Mouse (Mus musculus) neural tube, embryonic 14.5 days (tissue): ENCODE data around the gene Appbp2. TPM values are rescaled to one million over a fixed set of nuclear protein-coding genes. Genes with fewer than 3 reads are reported as not detected.

ENCODE experiments used
- ATAC-seq: fragments of 200-750 bp; cut with Nextera tagmentation; 2 replicates; pipeline ENCODE4 v1.8.0; 2017; ENCODE audit warnings: low read depth, mild to moderate bottlenecking, moderate TSS enrichment, moderate library complexity
- H3K27ac ChIP-seq: fragments of 300-500 bp; sonication (generic); 2 replicates; pipeline ENCODE4 v1.5.1; 2014; ENCODE audit warnings: low read depth, mild to moderate bottlenecking, control low read depth, low read length, moderate library complexity, mixed read lengths
- H3K27me3 ChIP-seq: fragments of 300-500 bp; sonication (generic); 2 replicates; pipeline ENCODE4 v1.6.1; 2014; ENCODE audit warnings: low read length; ENCODE audit not compliant: control insufficient read depth, insufficient read depth
- H3K36me3 ChIP-seq: fragments of 300-500 bp; sonication (generic); 2 replicates; pipeline ENCODE4 v1.6.1; 2014; ENCODE audit warnings: low read length, mixed read lengths; ENCODE audit not compliant: control insufficient read depth, insufficient read depth
- H3K4me1 ChIP-seq: fragments of 300-500 bp; sonication (generic); 2 replicates; pipeline ENCODE4 v1.6.1; 2014; ENCODE audit warnings: low read length; ENCODE audit not compliant: control insufficient read depth, insufficient read depth
- H3K4me2 ChIP-seq: fragments of 300-500 bp; sonication (generic); 2 replicates; pipeline ENCODE4 v1.6.1; 2014; ENCODE audit warnings: mild to moderate bottlenecking, low read depth, low read length, control low read depth
- H3K4me3 ChIP-seq: fragments of 300-500 bp; sonication (generic); 2 replicates; pipeline ENCODE4 v1.5.1; 2014; ENCODE audit warnings: low read depth, low read length, control low read depth, mixed read lengths
- H3K9ac ChIP-seq: fragments of 300-500 bp; sonication (generic); replicated peaks from 2 replicates; pipeline ENCODE4 v1.6.1; 2014; ENCODE audit warnings: low read depth, mild to moderate bottlenecking, control low read depth, low read length, mixed read lengths
- H3K9me3 ChIP-seq: fragments of 300-500 bp; sonication (generic); 2 replicates; pipeline ENCODE4 v1.6.1; 2016; ENCODE audit warnings: low read length; ENCODE audit not compliant: control insufficient read depth
- WGBS: fragments of 180-500 bp; shearing (Covaris S2); extraction: QIAGEN DNeasy Blood & Tissue Kit; methylation state at CpG from one replicate; pipeline ENCODE4 v1.1.7; 2014; 5-methylcytosine and 5-hydroxymethylcytosine counted together
- polyA plus RNA-seq: library from polyadenylated mRNA; unstranded; fragments of >200 nt; fragmentation: Nextera tagmentation; extraction: Ambion mirVana; gene quantifications from 2 replicates; pipeline ENCODE4 v1.2.1, GENCODE M21; 2014

Gene Appbp2
- polyA plus RNA-seq, 1 experiment from 2014 or later, result 61.0 TPM

DNA sequence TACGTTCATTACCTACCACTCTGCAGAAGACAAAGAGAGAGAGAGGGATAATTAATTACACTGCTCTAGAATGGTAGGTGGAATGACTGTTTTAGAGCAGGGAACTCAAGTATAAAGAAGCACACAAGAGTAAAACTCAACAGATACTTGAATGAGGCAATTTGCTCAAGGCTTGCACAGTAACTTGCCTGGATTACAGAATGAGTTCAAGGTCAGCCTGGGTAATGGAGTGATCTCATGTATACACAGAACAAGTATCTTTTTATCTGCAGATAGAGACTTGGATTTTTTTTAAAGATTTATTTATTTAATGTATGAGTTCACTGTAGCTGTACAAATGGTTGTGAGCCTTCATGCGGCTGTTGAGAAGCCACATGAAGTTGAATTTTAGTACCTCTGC, 23.8 kb downstream of the Appbp2 start:
- Histone ChIP-seq H3K9me3 (no peaks in the 10 kb centered on the region), H3K27ac (no peak overlapping the region), H3K9ac (no peak overlapping the region), H3K4me1 (no peaks in the 10 kb centered on the region), H3K36me3 (peaks cover 52% of the 10 kb centered on the region), H3K4me2 (no peak overlapping the region), H3K27me3 (no peaks in the 10 kb centered on the region), H3K4me3 (no peak overlapping the region)
- WGBS, result 95% methylated on average over 2 of the region's 2 CpGs
- ATAC-seq, result no peak

DNA sequence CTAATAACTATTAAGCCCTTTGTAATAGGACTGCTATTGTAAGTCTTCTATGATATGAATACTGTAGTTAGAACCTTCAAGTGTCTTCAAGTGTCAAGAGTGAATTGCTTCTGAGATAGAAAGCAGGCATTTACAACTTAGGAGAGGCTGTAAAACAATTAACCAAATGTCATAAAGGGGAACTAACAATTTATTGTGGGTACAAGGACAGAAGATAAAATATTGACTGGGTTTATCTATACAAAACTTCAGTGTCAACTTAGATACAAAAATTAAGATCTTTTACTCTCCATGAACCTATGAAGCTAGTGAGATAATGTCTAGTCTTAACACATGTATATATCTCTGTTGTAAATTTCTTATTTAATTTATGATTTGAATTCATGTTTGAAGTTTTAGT, 28.7 kb downstream of the Appbp2 start:
- no peak overlapping the region for H3K27ac ChIP-seq
- no peaks in the 10 kb centered on the region for H3K4me1 ChIP-seq
- no peaks in the 10 kb centered on the region for H3K9me3 ChIP-seq
- no peak overlapping the region for H3K4me3 ChIP-seq
- peaks cover 35% of the 10 kb centered on the region for H3K36me3 ChIP-seq
- H3K4me2 ChIP-seq, result no peak overlapping the region
- ATAC-seq, result no peak
- no peaks in the 10 kb centered on the region for H3K27me3 ChIP-seq
- H3K9ac ChIP-seq, result no peak overlapping the region

DNA sequence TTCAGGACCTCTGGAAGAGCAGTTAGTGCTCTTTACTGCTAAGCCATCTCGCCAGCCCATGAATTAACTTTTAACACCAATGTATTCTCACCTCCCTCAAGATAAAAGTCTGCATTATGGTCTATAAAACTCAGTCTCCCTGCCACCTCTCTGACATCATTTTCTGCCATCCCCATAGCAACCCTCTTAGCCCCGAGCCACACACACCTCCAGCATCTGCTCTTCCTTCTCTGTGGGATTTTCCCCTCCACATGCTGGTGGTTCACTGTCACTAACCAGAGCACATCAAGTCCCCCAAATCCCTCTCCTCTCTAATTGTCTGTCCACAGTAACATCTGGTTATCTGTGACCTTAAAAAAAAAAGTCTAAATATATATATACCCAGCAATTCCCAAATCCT, 36.0 kb downstream of the Appbp2 start:
- Histone ChIP-seq H3K27me3 (no peaks in the 10 kb centered on the region), H3K9me3 (no peaks in the 10 kb centered on the region), H3K36me3 (peaks cover 54% of the 10 kb centered on the region), H3K4me1 (no peaks in the 10 kb centered on the region), H3K4me2 (no peak overlapping the region), H3K4me3 (no peak overlapping the region), H3K27ac (no peak overlapping the region), H3K9ac (no peak overlapping the region)
- ATAC-seq, result no peak
- 82% methylated on average over 2 of the region's 2 CpGs for WGBS

DNA sequence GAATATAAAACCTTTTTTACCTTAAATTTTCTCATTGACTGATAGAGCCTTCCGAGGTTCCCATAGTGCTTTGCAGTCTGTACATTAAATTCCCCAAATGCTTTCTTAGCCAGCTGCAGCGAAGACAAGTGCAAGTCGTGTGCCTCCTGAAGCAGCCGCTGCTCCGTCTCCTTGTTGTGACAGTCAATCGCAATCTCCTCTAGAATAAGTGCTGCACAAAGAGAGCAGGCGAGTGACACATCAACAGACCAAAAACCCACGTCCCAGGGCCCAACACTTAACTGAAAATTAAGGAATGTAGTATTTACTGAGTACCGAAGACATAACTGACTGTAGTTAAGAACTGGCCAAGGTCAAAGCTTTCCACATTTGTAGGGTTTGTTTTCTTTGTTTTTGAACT, 38.9 kb downstream of the Appbp2 start:
- Histone ChIP-seq H3K9me3 (no peaks in the 10 kb centered on the region), H3K27me3 (no peaks in the 10 kb centered on the region), H3K36me3 (peaks cover 61% of the 10 kb centered on the region), H3K9ac (no peak overlapping the region), H3K4me3 (no peak overlapping the region), H3K4me1 (no peaks in the 10 kb centered on the region), H3K27ac (no peak overlapping the region), H3K4me2 (no peak overlapping the region)
- WGBS, result 94% methylated on average over 9 of the region's 9 CpGs
- no peak for ATAC-seq

DNA sequence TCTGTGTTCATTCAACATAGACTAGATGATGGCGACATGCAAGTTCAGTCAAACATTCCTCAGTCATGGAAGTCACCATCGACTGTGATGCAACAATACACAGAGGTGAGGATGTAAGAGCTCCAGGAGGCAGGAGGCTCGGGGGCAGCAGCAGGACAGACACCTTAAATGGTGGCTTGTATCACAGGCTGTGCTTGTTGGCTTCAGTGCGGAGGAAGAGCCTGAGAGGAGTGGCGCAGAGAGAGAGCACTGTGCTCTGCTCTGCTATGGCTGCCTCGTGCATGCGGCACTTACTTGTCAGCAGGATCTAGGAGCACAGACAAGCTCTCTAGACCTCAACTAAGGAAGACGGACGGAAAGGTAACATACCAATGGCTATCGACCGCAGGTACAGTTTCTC, 40.7 kb downstream of the Appbp2 start:
- H3K4me3 ChIP-seq, result no peak overlapping the region
- peaks cover 58% of the 10 kb centered on the region for H3K36me3 ChIP-seq
- no peak overlapping the region for H3K9ac ChIP-seq
- H3K9me3 ChIP-seq, result no peaks in the 10 kb centered on the region
- 98% methylated on average over 11 of the region's 11 CpGs for WGBS
- no peak overlapping the region for H3K27ac ChIP-seq
- no peaks in the 10 kb centered on the region for H3K27me3 ChIP-seq
- no peak overlapping the region for H3K4me2 ChIP-seq
- no peak for ATAC-seq
- H3K4me1 ChIP-seq, result no peaks in the 10 kb centered on the region

DNA sequence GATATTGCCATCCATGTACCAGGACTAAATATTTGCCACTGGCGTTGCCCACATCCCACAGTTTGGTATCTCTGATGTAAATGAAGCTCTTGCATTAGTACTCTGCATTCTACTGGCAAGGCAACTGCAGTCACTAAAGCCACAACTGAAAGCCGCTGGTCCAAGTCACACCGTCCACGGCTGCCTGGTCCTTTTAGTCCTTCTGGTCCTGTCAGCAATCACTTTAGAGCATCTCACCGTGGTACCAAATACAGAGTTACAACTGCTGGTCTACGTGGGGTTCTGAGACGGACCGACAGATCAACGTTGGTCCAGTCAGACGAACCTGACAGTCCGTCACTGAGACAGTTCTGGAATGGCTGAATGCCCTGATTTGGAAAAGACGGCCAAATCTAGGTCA, 44.2 kb downstream of the Appbp2 start:
- peaks cover 56% of the 10 kb centered on the region for H3K36me3 ChIP-seq
- H3K9ac ChIP-seq, result no peak overlapping the region
- H3K27me3 ChIP-seq, result no peaks in the 10 kb centered on the region
- no peak for ATAC-seq
- H3K9me3 ChIP-seq, result no peaks in the 10 kb centered on the region
- no peaks in the 10 kb centered on the region for H3K4me1 ChIP-seq
- WGBS, result 95% methylated on average over 12 of the region's 12 CpGs
- no peak overlapping the region for H3K4me2 ChIP-seq
- no peak overlapping the region for H3K27ac ChIP-seq
- H3K4me3 ChIP-seq, result no peak overlapping the region

DNA sequence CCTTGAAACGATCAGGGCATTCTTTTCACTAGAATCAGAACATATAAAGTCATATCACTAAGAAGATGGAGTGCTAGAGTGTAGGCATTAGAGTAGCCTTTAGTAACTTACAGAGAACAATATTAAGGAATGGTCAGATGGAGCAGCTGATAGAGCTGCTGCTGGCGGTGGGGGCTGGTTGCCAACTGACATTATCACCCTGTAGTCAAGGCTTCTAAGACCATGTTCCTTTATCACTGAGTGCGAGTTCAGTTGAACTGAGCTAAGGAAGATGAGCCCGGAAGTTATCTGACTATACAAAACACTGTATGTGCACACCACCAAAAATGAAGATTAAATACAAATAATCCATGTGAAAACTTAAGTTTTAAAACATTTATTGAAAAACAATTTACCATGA, 45.8 kb downstream of the Appbp2 start:
- no peaks in the 10 kb centered on the region for H3K27me3 ChIP-seq
- H3K36me3 ChIP-seq, result peaks cover 41% of the 10 kb centered on the region
- 93% methylated on average over 4 of the region's 4 CpGs for WGBS

DNA sequence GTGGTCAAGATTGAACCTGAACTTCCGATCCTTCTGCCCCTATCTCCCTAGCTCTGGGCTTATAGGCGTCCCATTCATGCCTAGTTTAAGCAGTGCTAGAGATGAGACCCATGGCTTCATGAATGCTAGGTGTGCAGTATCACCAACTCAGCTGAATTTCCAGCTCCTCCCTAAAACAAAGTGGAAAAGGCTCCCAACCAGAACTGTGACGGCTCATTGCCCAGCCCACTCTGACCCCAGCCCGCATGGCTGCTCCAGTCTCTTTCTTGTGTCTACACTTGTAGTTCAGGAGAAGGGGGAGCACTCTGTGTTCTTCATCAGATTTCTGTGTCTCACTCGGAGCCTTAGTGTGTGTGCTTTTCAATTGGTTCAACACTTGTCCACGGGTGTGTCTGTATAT, 50.1 kb downstream of the Appbp2 start:
- H3K4me2 ChIP-seq, result no peak overlapping the region
- H3K4me3 ChIP-seq, result no peak overlapping the region
- H3K36me3 ChIP-seq, result peaks cover 15% of the 10 kb centered on the region; the same call in 1 of the 2 replicates
- no peak for ATAC-seq
- no peaks in the 10 kb centered on the region for H3K9me3 ChIP-seq
- H3K27me3 ChIP-seq, result no peaks in the 10 kb centered on the region
- 88% methylated on average over 6 of the region's 6 CpGs for WGBS
- H3K4me1 ChIP-seq, result no peaks in the 10 kb centered on the region
- no peak overlapping the region for H3K9ac ChIP-seq
- H3K27ac ChIP-seq, result no peak overlapping the region

More for the DNA sequence above, 45.8 kb downstream of the Appbp2 start:
- Histone ChIP-seq H3K9me3 (no peaks in the 10 kb centered on the region), H3K4me3 (no peak overlapping the region), H3K27ac (no peak overlapping the region), H3K4me1 (no peaks in the 10 kb centered on the region), H3K4me2 (no peak overlapping the region), H3K9ac (no peak overlapping the region)
- no peak for ATAC-seq

DNA sequence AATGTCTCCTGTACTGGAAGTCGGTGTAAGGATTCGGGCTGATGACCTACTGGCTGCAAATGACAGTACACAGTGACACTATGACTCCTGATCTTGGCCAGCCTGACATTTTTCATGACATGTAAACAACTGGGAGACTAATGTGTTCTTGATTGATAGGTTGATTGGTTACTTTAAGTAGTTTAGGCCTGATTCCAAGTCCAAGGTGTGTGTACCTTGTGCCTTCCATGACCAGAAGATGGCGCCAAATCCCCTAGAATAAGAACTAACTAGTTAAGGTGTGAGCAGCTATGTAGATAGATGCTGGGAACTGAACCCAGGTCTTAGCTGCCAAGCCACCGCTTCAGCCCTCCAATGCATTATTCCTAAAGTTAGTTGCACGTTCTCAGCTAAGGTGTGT, 50.8 kb downstream of the Appbp2 start:
- no peaks in the 10 kb centered on the region for H3K4me1 ChIP-seq

More for the DNA sequence above, 50.8 kb downstream of the Appbp2 start:
- H3K9me3 ChIP-seq, result no peaks in the 10 kb centered on the region
- no peak overlapping the region for H3K4me2 ChIP-seq
- peaks cover 9% of the 10 kb centered on the region; the same call in 1 of the 2 replicates for H3K36me3 ChIP-seq
- H3K9ac ChIP-seq, result no peak overlapping the region
- no peak for ATAC-seq
- H3K27ac ChIP-seq, result no peak overlapping the region
- no peak overlapping the region for H3K4me3 ChIP-seq
- WGBS, result 67% methylated on average over 5 of the region's 5 CpGs
- no peaks in the 10 kb centered on the region for H3K27me3 ChIP-seq
